8 mouse cellular contexts compared by ENCODE assay signal in the genomic region with DNA sequence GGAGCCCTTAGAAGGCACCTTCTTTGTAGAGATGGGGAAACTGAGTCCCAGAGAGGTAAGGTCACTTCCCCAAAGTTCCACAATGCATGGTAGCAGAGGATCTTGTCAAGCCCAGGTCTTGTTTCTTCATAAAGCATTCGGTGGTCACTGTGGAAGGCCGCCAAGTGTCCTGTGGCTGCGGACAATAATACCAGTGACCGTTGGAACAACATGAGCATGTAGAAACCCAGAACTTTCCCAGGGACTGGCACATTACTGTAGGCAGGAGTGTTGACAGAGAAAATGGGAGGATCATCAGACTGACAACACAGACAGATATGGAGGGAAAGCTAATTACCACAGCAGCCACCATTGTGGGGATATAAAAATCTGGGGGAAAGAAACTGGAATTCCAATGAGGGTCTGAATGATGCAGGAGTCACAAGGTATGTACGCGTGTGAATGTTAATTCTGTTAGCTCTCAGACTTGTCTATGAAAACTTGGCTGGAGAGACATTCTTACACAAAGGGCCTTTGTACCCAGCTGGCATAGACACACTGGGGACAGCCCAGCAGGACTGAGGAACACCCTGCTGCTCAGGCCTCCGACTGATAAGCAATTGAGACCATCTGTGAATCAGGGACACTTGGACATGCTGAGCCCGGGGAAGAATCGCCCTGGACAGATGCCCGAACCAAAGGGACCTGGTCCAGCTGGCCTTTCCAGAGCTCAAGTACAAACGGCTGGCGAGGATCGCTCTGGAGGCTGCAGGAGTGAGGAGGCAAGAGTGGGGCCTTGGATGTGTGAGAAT. TPM values are rescaled to one million over a fixed set of nuclear protein-coding genes. Genes with fewer than 3 reads are reported as not detected.
DNase-seq lines count a peak whose midpoint lies in the region; ATAC-seq and TF ChIP-seq lines count a peak whose summit lies in the region.

No protein-coding gene starts in this region.

- H3K36me3 ChIP-seq in kidney, adult 2 months (ENCODE audit: control insufficient read depth, insufficient read depth, low read length): no peaks in the 10 kb centered on the region
- H3K36me3 ChIP-seq in kidney, embryonic 15.5 days: no peaks in the 10 kb centered on the region
- H3K36me3 ChIP-seq in embryonic facial prominence, embryonic 11.5 days (replicated peaks; ENCODE audit: control insufficient read depth, insufficient read depth, low read depth, low read length): no peaks in the 10 kb centered on the region

- H3K9me3 ChIP-seq in kidney, embryonic 15.5 days (replicated peaks): no peaks in the 10 kb centered on the region
- H3K9me3 ChIP-seq in embryonic facial prominence, embryonic 11.5 days (replicated peaks; ENCODE audit: control insufficient read depth, low read length): no peaks in the 10 kb centered on the region

- TF ChIP-seq CTCF in kidney, adult 2 months (conservative IDR thresholded peaks at IDR 0.05; ENCODE audit: insufficient read depth, insufficient read length, low read depth, low read length): no peak

- no peak overlapping the region for H3K4me2 ChIP-seq in kidney, embryonic 15.5 days
- H3K4me2 ChIP-seq in embryonic facial prominence, embryonic 11.5 days (ENCODE audit: low read depth, low read length): no peak overlapping the region

- H3K4me1 ChIP-seq in kidney, adult 2 months (ENCODE audit: control insufficient read depth, insufficient read depth, low read length): no peaks in the 10 kb centered on the region
- peaks cover 14% of the 10 kb centered on the region for H3K4me1 ChIP-seq in kidney, embryonic 15.5 days
- H3K4me1 ChIP-seq in embryonic facial prominence, embryonic 11.5 days (ENCODE audit: control insufficient read depth, insufficient read depth, low read length): no peaks in the 10 kb centered on the region

- no peaks in the 10 kb centered on the region for H3K27me3 ChIP-seq in kidney, adult 2 months (replicated peaks; ENCODE audit: control insufficient read depth, insufficient read depth, low read length)
- H3K27me3 ChIP-seq in kidney, embryonic 15.5 days: no peaks in the 10 kb centered on the region
- no peaks in the 10 kb centered on the region for H3K27me3 ChIP-seq in embryonic facial prominence, embryonic 11.5 days (ENCODE audit: control insufficient read depth, insufficient read depth, low read length)

- no peak for ATAC-seq in kidney, embryonic 15.5 days (replicated peaks; ENCODE audit: low FRiP score)
- ATAC-seq in embryonic facial prominence, embryonic 11.5 days (replicated peaks; ENCODE audit: insufficient number of reproducible peaks, low FRiP score, low TSS enrichment, low read depth): 0 out of 2 replicates have a peak, but pooled peaks have one; percentile 48

- no peak overlapping the region for H3K4me3 ChIP-seq in kidney, adult 2 months (ENCODE audit: insufficient read depth, low read depth, low read length)
- H3K4me3 ChIP-seq in kidney, embryonic 15.5 days (replicated peaks): no peak overlapping the region
- no peak overlapping the region for H3K4me3 ChIP-seq in embryonic facial prominence, embryonic 11.5 days (ENCODE audit: low read depth, low read length)

- H3K9ac ChIP-seq in kidney, embryonic 15.5 days: no peak overlapping the region
- H3K9ac ChIP-seq in embryonic facial prominence, embryonic 11.5 days (replicated peaks; ENCODE audit: low read length): no peak overlapping the region

- 82% methylated on average over 13 of the region's 13 CpGs for WGBS in kidney, adult 2 months
- WGBS in kidney, embryonic 15.5 days: 82% methylated on average over 13 of the region's 13 CpGs
- WGBS in embryonic facial prominence, embryonic 11.5 days: 57% methylated on average over 13 of the region's 13 CpGs

- no peak overlapping the region for H3K27ac ChIP-seq in kidney, adult 2 months (ENCODE audit: insufficient read depth, low read depth, low read length)
- no peak overlapping the region for H3K27ac ChIP-seq in kidney, embryonic 15.5 days
- no peak overlapping the region for H3K27ac ChIP-seq in embryonic facial prominence, embryonic 11.5 days (replicated peaks; ENCODE audit: low read depth, low read length)

- no peak for TF ChIP-seq POLR2A in kidney, adult 2 months (IDR thresholded peaks at IDR 0.05; ENCODE audit: low read depth, low read length)

- DNase-seq in kidney, adult 2 months: peak; percentile 10
- DNase-seq in embryonic facial prominence, embryonic 11.5 days (ENCODE audit: low spot score): no peak
- peak; percentile 91 to 94 for DNase-seq in heart, adult 18-20 months
- DNase-seq in layer of hippocampus, adult 18-20 months (ENCODE audit: low spot score in 2 of 2): peak; percentile 72 to 90
- peak; percentile 75 for DNase-seq in lung, postnatal 25 days (ENCODE audit: low spot score)
- DNase-seq in right cerebral cortex, postnatal 36 days (ENCODE audit: low spot score in 2 of 2): peak; percentile 77 to 79
- no peak for DNase-seq in thymus, postnatal 25 days

RNA-seq across cellular contexts. Expression of gene Calr4, which starts 9.3 kb away (rescaled TPM):
- not detected in 2 replicates for polyA plus RNA-seq in kidney, adult 2 months (2012; rRNA removed)
- 0.27 and 0.29 TPM in 2 replicates for polyA plus RNA-seq in kidney, embryonic 15.5 days (2015; fragmentation: Nextera tagmentation; extraction: Ambion mirVana)
- polyA plus RNA-seq in embryonic facial prominence, embryonic 11.5 days (2014; fragmentation: Nextera tagmentation; extraction: Ambion mirVana): 0.14 and 0.28 TPM in 2 replicates
- not detected for total RNA-seq in heart, adult 18-20 months (2021)
- total RNA-seq in layer of hippocampus, adult 18-20 months (2021): 1 to 10 TPM in 1 of 2 experiments, under 1 TPM in 1; 0.94 to 1.4 TPM

RNA-seq across cellular contexts. Expression of gene Osbpl9, which starts 22.9 kb away (rescaled TPM):
- polyA plus RNA-seq in kidney, adult 2 months (2012; rRNA removed): 182 and 201 TPM in 2 replicates
- polyA plus RNA-seq in kidney, embryonic 15.5 days (2015; fragmentation: Nextera tagmentation; extraction: Ambion mirVana): 68.9 and 70.5 TPM in 2 replicates
- 80.7 and 81.0 TPM in 2 replicates for polyA plus RNA-seq in embryonic facial prominence, embryonic 11.5 days (2014; fragmentation: Nextera tagmentation; extraction: Ambion mirVana)
- 100 to 1,000 TPM in 1 of 2 experiments, 10 to 100 TPM in 1; 97.4 to 100 TPM for total RNA-seq in heart, adult 18-20 months (2021)
- total RNA-seq in layer of hippocampus, adult 18-20 months (2021): 10 to 100 TPM; 48.3 to 54.0 TPM

RNA-seq across cellular contexts. Expression of gene Eps15, which starts 55.1 kb away (rescaled TPM):
- polyA plus RNA-seq in kidney, adult 2 months (2012; rRNA removed): 14.0 and 19.3 TPM in 2 replicates
- 37.8 and 40.6 TPM in 2 replicates for polyA plus RNA-seq in kidney, embryonic 15.5 days (2015; fragmentation: Nextera tagmentation; extraction: Ambion mirVana)
- 50.3 and 50.7 TPM in 2 replicates for polyA plus RNA-seq in embryonic facial prominence, embryonic 11.5 days (2014; fragmentation: Nextera tagmentation; extraction: Ambion mirVana)
- total RNA-seq in heart, adult 18-20 months (2021): 10 to 100 TPM; 45.1 to 49.7 TPM
- 100 to 1,000 TPM; 218 to 234 TPM for total RNA-seq in layer of hippocampus, adult 18-20 months (2021)

Comparison
In these comparisons a context has a peak if more than half of its experiments do, and no peak if none do; other contexts are left out.
1. DNase-seq: peak in kidney, adult 2 months (single experiment), heart, adult 18-20 months (2 of 2), layer of hippocampus, adult 18-20 months (2 of 2), lung, postnatal 25 days (single experiment) and right cerebral cortex, postnatal 36 days (2 of 2); none in embryonic facial prominence, embryonic 11.5 days (single experiment) and thymus, postnatal 25 days (single experiment).